Mouse (Mus musculus) adrenal gland, adult (tissue): ENCODE measurements around the gene Snx3.

Experiments used
- DNase-seq, 2 experiments: peaks; one replicate each; pipeline ENCODE4 v3.0.0; 2022 to 2023; ENCODE audit warnings: low spot score in 1 of 2; ENCODE audit not compliant: inconsistent age in 2 of 2

The Snx3 gene

GRCm38 (mm10) chr10:42501775-42502348, at the start of gene Snx3:
TSS of gene Snx3 (plus strand) at chr10:42502030.
- peak; percentile 99 for DNase-seq

- DNase-seq, result no peak
Measured at GRCm38 (mm10) chr10:42454266-42454665, 47.6 kb upstream of the Snx3 start.

- no peak for DNase-seq
Measured at GRCm38 (mm10) chr10:42454690-42455089, 47.1 kb upstream of the Snx3 start.

- DNase-seq, result no peak
Measured at GRCm38 (mm10) chr10:42455981-42456380, 45.8 kb upstream of the Snx3 start.

GRCm38 (mm10) chr10:42457557-42458191, 44.2 kb upstream of the Snx3 start:
- DNase-seq, result peak; percentile 65 to 72

- peak; percentile 30 to 68 for DNase-seq
Measured at GRCm38 (mm10) chr10:42464224-42464623, 37.6 kb upstream of the Snx3 start.

GRCm38 (mm10) chr10:42464805-42465204, 37.0 kb upstream of the Snx3 start:
- no peak for DNase-seq

GRCm38 (mm10) chr10:42474946-42475514, 26.8 kb upstream of the Snx3 start:
- no peak for DNase-seq

GRCm38 (mm10) chr10:42476774-42477475, 24.9 kb upstream of the Snx3 start:
- peak in 1 of 2 experiments; percentile 40 for DNase-seq

GRCm38 (mm10) chr10:42477550-42478340, 24.1 kb upstream of the Snx3 start:
- no peak for DNase-seq

- DNase-seq, result peak; percentile 97 to 99
Measured at GRCm38 (mm10) chr10:42478341-42478720, 23.5 kb upstream of the Snx3 start, which contains the start of gene Afg1l. TSS of gene Afg1l (minus strand) at chr10:42478565.

GRCm38 (mm10) chr10:42480719-42481118, 21.1 kb upstream of the Snx3 start:
- DNase-seq, result no peak

GRCm38 (mm10) chr10:42488606-42489296, 13.1 kb upstream of the Snx3 start:
- no peak for DNase-seq

GRCm38 (mm10) chr10:42491158-42491557, 10.7 kb upstream of the Snx3 start:
- DNase-seq, result no peak

- no peak for DNase-seq
Measured at GRCm38 (mm10) chr10:42492027-42492771, 9.6 kb upstream of the Snx3 start.

GRCm38 (mm10) chr10:42493000-42493399, 8.8 kb upstream of the Snx3 start:
- DNase-seq, result no peak

- peak; percentile 49 to 76 for DNase-seq
Measured at GRCm38 (mm10) chr10:42500611-42501010, 1.2 kb upstream of the Snx3 start.

- peak in 1 of 2 experiments; percentile 50 for DNase-seq
Measured at GRCm38 (mm10) chr10:42501161-42501560, 669 bp upstream of the Snx3 start.

GRCm38 (mm10) chr10:42502349-42503111, 700 bp downstream of the Snx3 start:
- DNase-seq, result peak in 1 of 2 experiments; percentile 53
